ENCODE assay signal across 8 mouse cellular contexts in genomic region chr3:88832388-88832787, GRCm38 (mm10). TPM values are rescaled to one million over a fixed set of nuclear protein-coding genes. Genes with fewer than 3 reads are reported as not detected.
DNase-seq lines count a peak whose midpoint lies in the region; ATAC-seq lines count a peak whose summit lies in the region.
"Not testable (repeated sequence)": the region's sequence is repeated elsewhere in the genome, so short reads cannot be mapped to it uniquely, and the experiment has no call there.

No protein-coding gene starts in this region.

- peak; percentile 76 for ATAC-seq in forebrain, embryonic 11.5 days (replicated peaks; ENCODE audit: low FRiP score)
- peak; percentile 36; the same call in 1 of the 2 replicates for ATAC-seq in heart, embryonic 12.5 days (ENCODE audit: insufficient number of reproducible peaks, low FRiP score)
- ATAC-seq in kidney, embryonic 14.5 days (ENCODE audit: low FRiP score, low TSS enrichment) = peak; percentile 59

- under 1% methylated on average over 14 of the region's 14 CpGs for WGBS in forebrain, embryonic 11.5 days
- 4% methylated on average over 14 of the region's 14 CpGs for WGBS in heart, embryonic 12.5 days
- 2% methylated on average over 14 of the region's 14 CpGs for WGBS in kidney, embryonic 14.5 days
- 1% methylated on average over 14 of the region's 14 CpGs for WGBS in limb, embryonic 10.5 days
- WGBS in midbrain, embryonic 10.5 days = under 1% methylated on average over 14 of the region's 14 CpGs

- not testable (repeated sequence) for H3K4me3 ChIP-seq in forebrain, embryonic 11.5 days (ENCODE audit: low read depth, low read length); heart, embryonic 12.5 days; kidney, embryonic 14.5 days (ENCODE audit: low read length); limb, embryonic 10.5 days
- H3K4me3 ChIP-seq in midbrain, embryonic 10.5 days = peak overlapping the region; percentile 47

- H3K4me1 ChIP-seq in forebrain, embryonic 11.5 days (replicated peaks; ENCODE audit: control insufficient read depth, insufficient read depth, low read length); heart, embryonic 12.5 days (replicated peaks); kidney, embryonic 14.5 days (ENCODE audit: control insufficient read depth, insufficient read depth, low read length); limb, embryonic 10.5 days; midbrain, embryonic 10.5 days: not testable (repeated sequence)

- not testable (repeated sequence) for H3K9ac ChIP-seq in forebrain, embryonic 11.5 days (ENCODE audit: low read length); heart, embryonic 12.5 days; kidney, embryonic 14.5 days (ENCODE audit: low read depth, low read length)

- DNase-seq in c-Kit-positive CD71-positive TER-119-negative erythroid progenitor cells, embryonic 14.5 days (ENCODE audit: low read depth) = peak; percentile 48
- peak; percentile 79 for DNase-seq in forebrain, embryonic 11.5 days (ENCODE audit: low spot score)
- peak; percentile 37 for DNase-seq in limb, embryonic 10.5 days (ENCODE audit: low spot score)
- DNase-seq in midbrain, embryonic 10.5 days (ENCODE audit: low spot score) = peak; percentile 74
- peak; percentile 41 for DNase-seq in right cerebral cortex, postnatal 14 days
- peak; percentile 35 for DNase-seq in yolk sac, embryonic 10.5 days (ENCODE audit: low spot score)

- peak overlapping the region; percentile 24; the same call in 1 of the 2 replicates for H3K4me2 ChIP-seq in forebrain, embryonic 11.5 days (ENCODE audit: low read depth, low read length, severe bottlenecking)
- H3K4me2 ChIP-seq in heart, embryonic 12.5 days = peak overlapping the region; percentile 37; the same call in 1 of the 2 replicates
- not testable (repeated sequence) for H3K4me2 ChIP-seq in kidney, embryonic 14.5 days (replicated peaks; ENCODE audit: low read depth, low read length)

- H3K27me3 ChIP-seq in forebrain, embryonic 11.5 days (ENCODE audit: control insufficient read depth, insufficient read depth, low read length); heart, embryonic 12.5 days (replicated peaks); kidney, embryonic 14.5 days (ENCODE audit: control insufficient read depth, insufficient read depth, low read length); limb, embryonic 10.5 days (ENCODE audit: low read depth, poor library complexity, severe bottlenecking); midbrain, embryonic 10.5 days (ENCODE audit: low read depth, poor library complexity, severe bottlenecking): not testable (repeated sequence)

- not testable (repeated sequence) for H3K36me3 ChIP-seq in forebrain, embryonic 11.5 days (ENCODE audit: control insufficient read depth, insufficient read depth, low read length); heart, embryonic 12.5 days; kidney, embryonic 14.5 days (ENCODE audit: control insufficient read depth, insufficient read depth, low read length); limb, embryonic 10.5 days; midbrain, embryonic 10.5 days

- not testable (repeated sequence) for H3K9me3 ChIP-seq in forebrain, embryonic 11.5 days (ENCODE audit: control insufficient read depth, low read length); heart, embryonic 12.5 days (replicated peaks); kidney, embryonic 14.5 days (ENCODE audit: control insufficient read depth, low read length); limb, embryonic 10.5 days (replicated peaks); midbrain, embryonic 10.5 days (replicated peaks)

- not testable (repeated sequence) for H3K27ac ChIP-seq in forebrain, embryonic 11.5 days (ENCODE audit: low read depth, low read length); heart, embryonic 12.5 days (ENCODE audit: poor library complexity, severe bottlenecking); kidney, embryonic 14.5 days (ENCODE audit: low read depth, low read length); limb, embryonic 10.5 days
- H3K27ac ChIP-seq in midbrain, embryonic 10.5 days (replicated peaks) = peak overlapping the region; percentile 59; the same call in 1 of the 2 replicates

RNA-seq across cellular contexts. Expression of gene Gon4l, which starts 2.6 kb away (rescaled TPM):
- polyA plus RNA-seq in forebrain, embryonic 11.5 days (2014; fragmentation: Nextera tagmentation; extraction: Ambion mirVana) = 22.0 and 24.1 TPM in 2 replicates
- 11.9 and 12.3 TPM in 2 replicates for polyA plus RNA-seq in heart, embryonic 12.5 days (2016; fragmentation: Nextera tagmentation; extraction: Ambion mirVana)
- 9.8 and 17.8 TPM in 2 replicates for polyA plus RNA-seq in kidney, embryonic 14.5 days (2014; fragmentation: Nextera tagmentation; extraction: Ambion mirVana)
- polyA plus RNA-seq in limb, embryonic 10.5 days (2016; fragmentation: Nextera tagmentation; extraction: Ambion mirVana) = 17.6 and 18.5 TPM in 2 replicates
- 15.3 and 17.3 TPM in 2 replicates for polyA plus RNA-seq in midbrain, embryonic 10.5 days (2016; fragmentation: Nextera tagmentation; extraction: Ambion mirVana)

RNA-seq across cellular contexts. Expression of gene Syt11, which starts 57.4 kb away (rescaled TPM):
- 184 and 193 TPM in 2 replicates for polyA plus RNA-seq in forebrain, embryonic 11.5 days (2014; fragmentation: Nextera tagmentation; extraction: Ambion mirVana)
- polyA plus RNA-seq in heart, embryonic 12.5 days (2016; fragmentation: Nextera tagmentation; extraction: Ambion mirVana) = 18.4 and 20.0 TPM in 2 replicates
- polyA plus RNA-seq in kidney, embryonic 14.5 days (2014; fragmentation: Nextera tagmentation; extraction: Ambion mirVana) = 10.3 and 12.5 TPM in 2 replicates
- polyA plus RNA-seq in limb, embryonic 10.5 days (2016; fragmentation: Nextera tagmentation; extraction: Ambion mirVana) = 15.1 and 28.1 TPM in 2 replicates
- polyA plus RNA-seq in midbrain, embryonic 10.5 days (2016; fragmentation: Nextera tagmentation; extraction: Ambion mirVana) = 129 and 187 TPM in 2 replicates
